ENCODE assay signal across 17 mouse cellular contexts in the genomic region with DNA sequence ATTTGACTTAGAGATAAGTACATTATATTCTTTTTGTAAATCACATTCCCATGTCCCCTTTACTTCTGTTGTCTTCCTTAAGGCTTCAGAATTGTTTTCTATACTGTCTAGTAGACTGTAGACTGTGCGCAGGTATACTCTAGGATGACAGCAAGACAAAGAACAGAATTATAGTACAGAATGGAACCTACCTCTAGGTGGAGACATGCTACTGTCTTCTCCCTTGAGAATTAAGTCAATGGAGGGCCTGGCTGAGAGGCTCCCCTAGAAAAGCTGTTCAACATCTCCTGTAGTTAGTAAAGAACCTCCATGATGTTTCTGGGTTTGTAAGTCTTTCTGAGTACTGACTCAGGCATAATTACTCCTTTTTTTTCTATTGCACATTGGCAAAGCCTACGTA. TPM values are rescaled to one million over a fixed set of nuclear protein-coding genes. Genes with fewer than 3 reads are reported as not detected.
DNase-seq lines count a peak whose midpoint lies in the region; ATAC-seq and TF ChIP-seq lines count a peak whose summit lies in the region.
"Had no signal": no experiment of that assay in that cellular context is flagged by ENCODE, and none has a peak within 500 bp of the region (broad histone marks: within the 10 kb centered on the region; RNA-seq: fewer than 3 reads in every experiment).

No protein-coding gene starts in this region.

- intact Hi-C loops in heart, adult 2 months (cut with DNase I), result loop anchor here (5.0 kb wide), 1 partner anchor 35 kb away; a partner anchor contains a TSS

- H3K4me3 ChIP-seq in heart, adult 2 months, result no peak overlapping the region
- no peak overlapping the region for H3K4me3 ChIP-seq in heart, embryonic 11.5 days (ENCODE audit: low read depth, low read length)
- no peak overlapping the region for H3K4me3 ChIP-seq in lung, postnatal 0 days (ENCODE audit: low read depth, low read length)
- H3K4me3 ChIP-seq: embryonic facial prominence, embryonic 13.5 days; hindbrain, embryonic 12.5 days; midbrain, embryonic 12.5 days; neural tube, embryonic 13.5 days; stomach, embryonic 15.5 days had no signal

- TF ChIP-seq CTCF in heart, adult 2 months (IDR thresholded peaks at IDR 0.05), result peak; percentile 55
- peak; percentile 43 for TF ChIP-seq CTCF in lung, postnatal 0 days (IDR thresholded peaks at IDR 0.05)

- no peaks in the 10 kb centered on the region for H3K9me3 ChIP-seq in heart, embryonic 11.5 days (replicated peaks; ENCODE audit: control insufficient read depth, low read length)
- no peaks in the 10 kb centered on the region for H3K9me3 ChIP-seq in lung, postnatal 0 days (ENCODE audit: low read length)
- H3K9me3 ChIP-seq: embryonic facial prominence, embryonic 13.5 days; hindbrain, embryonic 12.5 days; midbrain, embryonic 12.5 days; neural tube, embryonic 13.5 days; stomach, embryonic 15.5 days had no signal

- no peak overlapping the region for H3K4me2 ChIP-seq in heart, embryonic 11.5 days
- no peak overlapping the region for H3K4me2 ChIP-seq in lung, postnatal 0 days (replicated peaks; ENCODE audit: low read depth, low read length)
- H3K4me2 ChIP-seq: embryonic facial prominence, embryonic 13.5 days; hindbrain, embryonic 12.5 days; midbrain, embryonic 12.5 days; neural tube, embryonic 13.5 days; stomach, embryonic 15.5 days had no signal

- H3K9ac ChIP-seq in heart, adult 2 months (ENCODE audit: low read depth, low read length), result no peak overlapping the region
- no peak overlapping the region for H3K9ac ChIP-seq in heart, embryonic 11.5 days (ENCODE audit: low read depth, low read length)
- H3K9ac ChIP-seq in lung, postnatal 0 days (replicated peaks; ENCODE audit: low read depth), result no peak overlapping the region
- H3K9ac ChIP-seq: embryonic facial prominence, embryonic 13.5 days; hindbrain, embryonic 12.5 days; midbrain, embryonic 12.5 days; neural tube, embryonic 13.5 days; stomach, embryonic 15.5 days had no signal

- no peak for TF ChIP-seq POLR2A in heart, adult 2 months (IDR thresholded peaks at IDR 0.05; ENCODE audit: insufficient read depth, low read depth, low read length)

- DNase-seq in heart, adult 2 months, result no peak
- no peak for DNase-seq in lung, postnatal 0 days (ENCODE audit: low spot score)
- DNase-seq in lung, postnatal 14 days, result no peak
- DNase-seq in brain, adult 2 months (ENCODE audit: low read depth, low spot score), result peak; percentile 54
- DNase-seq in retina, postnatal 1 day, result peak; percentile 22
- no peak for DNase-seq in spleen, postnatal 4 days (ENCODE audit: low spot score in 2 of 2)
- DNase-seq in kidney, postnatal 36 days, result no peak
- DNase-seq: cerebellum, adult 8-10 months; heart, adult 18-20 months; kidney, postnatal 14 days; lung, adult 18-20 months had no signal

- 94% methylated on average over 2 of the region's 2 CpGs for WGBS in heart, adult 2 months
- WGBS in heart, embryonic 11.5 days (ENCODE audit: insufficient replicate concordance), result 99% methylated on average over 2 of the region's 2 CpGs
- WGBS in lung, postnatal 0 days, result 91% methylated on average over 2 of the region's 2 CpGs

- peaks cover 17% of the 10 kb centered on the region for H3K36me3 ChIP-seq in heart, adult 2 months (ENCODE audit: control insufficient read depth, insufficient read depth, low read length)
- H3K36me3 ChIP-seq in heart, embryonic 11.5 days (ENCODE audit: control insufficient read depth, insufficient read depth, low read length), result peaks cover 27% of the 10 kb centered on the region
- peaks cover 35% of the 10 kb centered on the region for H3K36me3 ChIP-seq in lung, postnatal 0 days (ENCODE audit: insufficient read depth, low read length)

- H3K27ac ChIP-seq in heart, adult 2 months, result no peak overlapping the region
- no peak overlapping the region for H3K27ac ChIP-seq in heart, embryonic 11.5 days (ENCODE audit: low read depth, low read length)
- H3K27ac ChIP-seq in lung, postnatal 0 days (ENCODE audit: low read length), result no peak overlapping the region
- H3K27ac ChIP-seq: embryonic facial prominence, embryonic 13.5 days; hindbrain, embryonic 12.5 days; midbrain, embryonic 12.5 days; neural tube, embryonic 13.5 days; stomach, embryonic 15.5 days had no signal

- TF ChIP-seq EP300 in heart, adult 2 months (IDR thresholded peaks at IDR 0.05; ENCODE audit: insufficient read depth, low read depth, low read length), result no peak
- no peak for TF ChIP-seq EP300 in lung, postnatal 0 days (IDR thresholded peaks at IDR 0.05)

- no peak for ATAC-seq in heart, embryonic 11.5 days (replicated peaks; ENCODE audit: insufficient number of reproducible peaks, low FRiP score, low TSS enrichment)
- no peak for ATAC-seq in lung, postnatal 0 days

- no peaks in the 10 kb centered on the region for H3K27me3 ChIP-seq in heart, adult 2 months (ENCODE audit: control insufficient read depth, insufficient read depth, low read length)
- H3K27me3 ChIP-seq in heart, embryonic 11.5 days (ENCODE audit: control insufficient read depth, insufficient read depth, low read length), result no peaks in the 10 kb centered on the region
- H3K27me3 ChIP-seq in lung, postnatal 0 days (replicated peaks; ENCODE audit: insufficient read depth, low read length), result no peaks in the 10 kb centered on the region
- H3K27me3 ChIP-seq: embryonic facial prominence, embryonic 13.5 days; hindbrain, embryonic 12.5 days; midbrain, embryonic 12.5 days; neural tube, embryonic 13.5 days; stomach, embryonic 15.5 days had no signal

- H3K79me2 ChIP-seq in heart, adult 2 months (replicated peaks; ENCODE audit: control insufficient read depth, insufficient read depth, low read length), result no peaks in the 10 kb centered on the region

- no peaks in the 10 kb centered on the region for H3K4me1 ChIP-seq in heart, adult 2 months (ENCODE audit: control insufficient read depth, insufficient read depth, low read length)
- peaks cover 6% of the 10 kb centered on the region; the same call in 1 of the 2 replicates for H3K4me1 ChIP-seq in heart, embryonic 11.5 days (ENCODE audit: control insufficient read depth, insufficient read depth, low read length)
- no peaks in the 10 kb centered on the region for H3K4me1 ChIP-seq in lung, postnatal 0 days (ENCODE audit: insufficient read depth, low read depth, low read length)
- H3K4me1 ChIP-seq: embryonic facial prominence, embryonic 13.5 days; hindbrain, embryonic 12.5 days; midbrain, embryonic 12.5 days; neural tube, embryonic 13.5 days; stomach, embryonic 15.5 days had no signal

RNA-seq across cellular contexts. Expression of a gene that starts 26.3 kb away (rescaled TPM):
- total RNA-seq in heart, adult 2 months (2021), result 10 to 100 TPM; 54.5 to 62.4 TPM
- polyA plus RNA-seq in heart, adult 2 months (2012; rRNA removed), result 23.8 and 36.1 TPM in 2 replicates
- 50.5 and 52.5 TPM in 2 replicates for polyA plus RNA-seq in heart, embryonic 11.5 days (2014; fragmentation: Nextera tagmentation; extraction: Ambion mirVana)
- polyA plus RNA-seq in lung, postnatal 0 days (2015; fragmentation: Nextera tagmentation; extraction: Ambion mirVana), result 45.5 and 46.2 TPM in 2 replicates

RNA-seq across cellular contexts. Expression of a gene that starts 37.7 kb away (rescaled TPM):
- total RNA-seq in heart, adult 2 months (2021), result 10 to 100 TPM; 28.5 to 34.3 TPM
- 17.1 and 37.5 TPM in 2 replicates for polyA plus RNA-seq in heart, adult 2 months (2012; rRNA removed)
- 84.7 and 90.1 TPM in 2 replicates for polyA plus RNA-seq in heart, embryonic 11.5 days (2014; fragmentation: Nextera tagmentation; extraction: Ambion mirVana)
- 40.9 and 42.4 TPM in 2 replicates for polyA plus RNA-seq in lung, postnatal 0 days (2015; fragmentation: Nextera tagmentation; extraction: Ambion mirVana)

RNA-seq across cellular contexts. Expression of a gene that starts 37.7 kb away (rescaled TPM):
- 10 to 100 TPM; 23.6 to 24.9 TPM for total RNA-seq in heart, adult 2 months (2021)
- 10.1 and 19.8 TPM in 2 replicates for polyA plus RNA-seq in heart, adult 2 months (2012; rRNA removed)
- polyA plus RNA-seq in heart, embryonic 11.5 days (2014; fragmentation: Nextera tagmentation; extraction: Ambion mirVana), result 54.8 and 56.3 TPM in 2 replicates
- 31.9 and 33.8 TPM in 2 replicates for polyA plus RNA-seq in lung, postnatal 0 days (2015; fragmentation: Nextera tagmentation; extraction: Ambion mirVana)

Comparison
In these comparisons a context has a peak if more than half of its experiments do, and no peak if none do; other contexts are left out.
1. DNase-seq: peak in brain, adult 2 months (single experiment) and retina, postnatal 1 day (single experiment); none in heart, adult 2 months (0 of 2), lung, postnatal 0 days (single experiment), lung, postnatal 14 days (single experiment), spleen, postnatal 4 days (0 of 2) and kidney, postnatal 36 days (0 of 2).